Comparison of ENCODE assay signal across 8 mouse cellular contexts in the genomic region with DNA sequence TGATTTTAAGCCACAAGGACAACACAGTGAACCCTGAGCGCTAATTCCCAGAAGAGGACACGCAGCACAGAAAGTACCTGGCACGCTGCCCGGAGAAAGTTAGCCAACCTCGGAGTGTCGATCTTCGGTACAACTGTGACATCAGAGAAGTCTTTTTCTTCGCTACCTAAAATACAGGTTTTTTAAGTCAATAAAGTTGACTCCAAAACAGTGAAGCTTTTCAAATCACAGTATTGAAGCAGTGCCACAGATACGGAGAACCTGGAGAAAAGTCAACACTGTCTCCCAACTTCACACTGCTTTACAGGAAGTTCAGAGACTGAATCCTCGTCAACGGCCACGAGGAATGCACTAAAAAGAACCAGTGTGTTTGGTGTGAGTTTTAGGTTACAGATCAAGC. TPM values are rescaled to one million over a fixed set of nuclear protein-coding genes. Genes with fewer than 3 reads are reported as not detected.
DNase-seq lines count a peak whose midpoint lies in the region; ATAC-seq and TF ChIP-seq lines count a peak whose summit lies in the region.

No protein-coding gene starts in this region.

- no peak overlapping the region for H3K4me2 ChIP-seq in forebrain, embryonic 14.5 days (ENCODE audit: low read length)
- H3K4me2 ChIP-seq in forebrain, embryonic 11.5 days (ENCODE audit: low read depth, low read length, severe bottlenecking): no peak overlapping the region
- peak overlapping the region; percentile 23; the same call in 1 of the 2 replicates for H3K4me2 ChIP-seq in kidney, postnatal 0 days (ENCODE audit: low read length)
- no peak overlapping the region for H3K4me2 ChIP-seq in hindbrain, embryonic 12.5 days (replicated peaks)

- H3K27ac ChIP-seq in forebrain, embryonic 14.5 days (ENCODE audit: low read depth, low read length): no peak overlapping the region
- no peak overlapping the region for H3K27ac ChIP-seq in forebrain, embryonic 11.5 days (ENCODE audit: low read depth, low read length)
- H3K27ac ChIP-seq in kidney, postnatal 0 days: no peak overlapping the region
- H3K27ac ChIP-seq in hindbrain, embryonic 12.5 days: no peak overlapping the region

- H3K9ac ChIP-seq in forebrain, embryonic 14.5 days (ENCODE audit: low read length): no peak overlapping the region
- H3K9ac ChIP-seq in forebrain, embryonic 11.5 days (ENCODE audit: low read length): no peak overlapping the region
- no peak overlapping the region for H3K9ac ChIP-seq in kidney, postnatal 0 days (ENCODE audit: low read depth, low read length)
- no peak overlapping the region for H3K9ac ChIP-seq in hindbrain, embryonic 12.5 days

- H3K4me1 ChIP-seq in forebrain, embryonic 14.5 days (ENCODE audit: control insufficient read depth, insufficient read depth, low read length): no peaks in the 10 kb centered on the region
- H3K4me1 ChIP-seq in forebrain, embryonic 11.5 days (replicated peaks; ENCODE audit: control insufficient read depth, insufficient read depth, low read length): no peaks in the 10 kb centered on the region
- H3K4me1 ChIP-seq in kidney, postnatal 0 days (replicated peaks; ENCODE audit: insufficient read depth, low read length): no peaks in the 10 kb centered on the region
- H3K4me1 ChIP-seq in hindbrain, embryonic 12.5 days: no peaks in the 10 kb centered on the region

- H3K27me3 ChIP-seq in forebrain, embryonic 14.5 days (replicated peaks; ENCODE audit: control insufficient read depth, insufficient read depth, low read length): no peaks in the 10 kb centered on the region
- no peaks in the 10 kb centered on the region for H3K27me3 ChIP-seq in forebrain, embryonic 11.5 days (ENCODE audit: control insufficient read depth, insufficient read depth, low read length)
- H3K27me3 ChIP-seq in kidney, postnatal 0 days (ENCODE audit: insufficient read depth, low read length): no peaks in the 10 kb centered on the region
- no peaks in the 10 kb centered on the region for H3K27me3 ChIP-seq in hindbrain, embryonic 12.5 days

- TF ChIP-seq CTCF in kidney, postnatal 0 days (IDR thresholded peaks at IDR 0.05; ENCODE audit: low read depth): no peak

- peaks cover 10% of the 10 kb centered on the region for H3K36me3 ChIP-seq in forebrain, embryonic 14.5 days (ENCODE audit: control insufficient read depth, insufficient read depth, low read length)
- no peaks in the 10 kb centered on the region for H3K36me3 ChIP-seq in forebrain, embryonic 11.5 days (ENCODE audit: control insufficient read depth, insufficient read depth, low read length)
- peaks cover 3% of the 10 kb centered on the region; the same call in 1 of the 2 replicates for H3K36me3 ChIP-seq in kidney, postnatal 0 days (ENCODE audit: insufficient read depth, low read length)
- H3K36me3 ChIP-seq in hindbrain, embryonic 12.5 days: 0 out of 2 replicates have a peak, but pooled peaks cover 7% of the 10 kb centered on the region

- ATAC-seq in forebrain, embryonic 14.5 days: no peak
- no peak for ATAC-seq in forebrain, embryonic 11.5 days (replicated peaks; ENCODE audit: low FRiP score)
- ATAC-seq in kidney, postnatal 0 days (replicated peaks; ENCODE audit: low FRiP score, low read depth): peak; percentile 57; the same call in 1 of the 2 replicates
- ATAC-seq in hindbrain, embryonic 12.5 days (ENCODE audit: low FRiP score): no peak

- H3K4me3 ChIP-seq in forebrain, embryonic 14.5 days (ENCODE audit: low read depth, low read length): no peak overlapping the region
- no peak overlapping the region for H3K4me3 ChIP-seq in forebrain, embryonic 11.5 days (ENCODE audit: low read depth, low read length)
- no peak overlapping the region for H3K4me3 ChIP-seq in kidney, postnatal 0 days (replicated peaks; ENCODE audit: low read depth, low read length)
- no peak overlapping the region for H3K4me3 ChIP-seq in hindbrain, embryonic 12.5 days

- no peaks in the 10 kb centered on the region for H3K9me3 ChIP-seq in forebrain, embryonic 14.5 days (replicated peaks; ENCODE audit: control insufficient read depth, low read length)
- no peaks in the 10 kb centered on the region for H3K9me3 ChIP-seq in forebrain, embryonic 11.5 days (ENCODE audit: control insufficient read depth, low read length)
- H3K9me3 ChIP-seq in kidney, postnatal 0 days (replicated peaks; ENCODE audit: low read length): no peaks in the 10 kb centered on the region
- H3K9me3 ChIP-seq in hindbrain, embryonic 12.5 days (replicated peaks): no peaks in the 10 kb centered on the region

- DNase-seq in forebrain, embryonic 14.5 days (ENCODE audit: low spot score): peak; percentile 2
- DNase-seq in forebrain, embryonic 11.5 days (ENCODE audit: low spot score): no peak
- peak; percentile 66 for DNase-seq in 3T3-L1 (ENCODE audit: low read depth, low spot score)
- DNase-seq in fat pad, adult 2 months (ENCODE audit: extremely low read depth, low read depth, low spot score): peak; percentile 66
- DNase-seq in kidney, postnatal 0 days (ENCODE audit: low spot score): peak; percentile 58
- peak; percentile 92 for DNase-seq in skeletal muscle tissue, adult 2 months (ENCODE audit: low read depth, low spot score)
- DNase-seq in layer of hippocampus, adult 9-10 months (ENCODE audit: low spot score): no peak

- WGBS in forebrain, embryonic 14.5 days: 81% methylated on average over 12 of the region's 12 CpGs
- 88% methylated on average over 12 of the region's 12 CpGs for WGBS in forebrain, embryonic 11.5 days
- 42% methylated on average over 12 of the region's 12 CpGs for whole genome bisulfite sequencing in kidney, postnatal 0 days
- 77% methylated on average over 12 of the region's 12 CpGs for whole genome bisulfite sequencing in hindbrain, embryonic 12.5 days

RNA-seq across cellular contexts. Expression of gene Wdr60, which starts 31.2 kb away (rescaled TPM):
- polyA plus RNA-seq in forebrain, embryonic 14.5 days (2014; fragmentation: Nextera tagmentation; extraction: Ambion mirVana): 12.5 TPM in 2 replicates
- polyA plus RNA-seq in forebrain, embryonic 11.5 days (2014; fragmentation: Nextera tagmentation; extraction: Ambion mirVana): 16.4 and 18.1 TPM in 2 replicates
- 16.6 and 18.2 TPM in 2 replicates for polyA plus RNA-seq in kidney, postnatal 0 days (2015; fragmentation: Nextera tagmentation; extraction: Ambion mirVana)
- polyA plus RNA-seq in hindbrain, embryonic 12.5 days (2016; fragmentation: Nextera tagmentation; extraction: Ambion mirVana): 21.8 and 22.9 TPM in 2 replicates

RNA-seq across cellular contexts. Expression of gene Gm11027, which starts 43.6 kb away (rescaled TPM):
- not detected in 2 replicates for polyA plus RNA-seq in forebrain, embryonic 14.5 days (2014; fragmentation: Nextera tagmentation; extraction: Ambion mirVana)
- not detected in 2 replicates for polyA plus RNA-seq in forebrain, embryonic 11.5 days (2014; fragmentation: Nextera tagmentation; extraction: Ambion mirVana)
- not detected in 2 replicates for polyA plus RNA-seq in kidney, postnatal 0 days (2015; fragmentation: Nextera tagmentation; extraction: Ambion mirVana)
- not detected in 2 replicates for polyA plus RNA-seq in hindbrain, embryonic 12.5 days (2016; fragmentation: Nextera tagmentation; extraction: Ambion mirVana)

RNA-seq across cellular contexts. Expression of gene Esyt2, which starts 49.4 kb away (rescaled TPM):
- polyA plus RNA-seq in forebrain, embryonic 14.5 days (2014; fragmentation: Nextera tagmentation; extraction: Ambion mirVana): 12.2 and 14.0 TPM in 2 replicates
- 19.1 and 20.8 TPM in 2 replicates for polyA plus RNA-seq in forebrain, embryonic 11.5 days (2014; fragmentation: Nextera tagmentation; extraction: Ambion mirVana)
- polyA plus RNA-seq in kidney, postnatal 0 days (2015; fragmentation: Nextera tagmentation; extraction: Ambion mirVana): 13.9 and 14.0 TPM in 2 replicates
- polyA plus RNA-seq in hindbrain, embryonic 12.5 days (2016; fragmentation: Nextera tagmentation; extraction: Ambion mirVana): 20.9 TPM in 2 replicates

Comparison
In these comparisons a context has a peak if more than half of its experiments do, and no peak if none do; other contexts are left out.
1. DNase-seq: peak in forebrain, embryonic 14.5 days (single experiment), 3T3-L1 (single experiment), fat pad, adult 2 months (single experiment), kidney, postnatal 0 days (single experiment) and skeletal muscle tissue, adult 2 months (single experiment); none in forebrain, embryonic 11.5 days (single experiment) and layer of hippocampus, adult 9-10 months (single experiment).